Mouse (Mus musculus) myocyte (in vitro differentiated cells): ENCODE measurements around the gene Pakap. TPM values are rescaled to one million over a fixed set of nuclear protein-coding genes. Genes with fewer than 3 reads are reported as not detected.
A peak's percentile ranks its signal among the peaks of the same experiment; 100 is the strongest.

Experiments used
- H3K27me3 ChIP-seq: one replicate; pipeline ENCODE4 v1.6.1; 2011; ENCODE audit not compliant: control insufficient read depth, insufficient read depth, insufficient read length
- H3K36me3 ChIP-seq: one replicate; pipeline ENCODE4 v1.6.1; 2011; ENCODE audit not compliant: control insufficient read depth, insufficient read depth
- H3K4me2 ChIP-seq: one replicate; pipeline ENCODE4 v1.6.1; 2011; ENCODE audit warnings: low read depth, control low read depth
- H3K4me3 ChIP-seq: one replicate; pipeline ENCODE4 v1.5.1; 2011; ENCODE audit warnings: mild to moderate bottlenecking, control low read depth, moderate library complexity
- H3K79me2 ChIP-seq: one replicate; pipeline ENCODE4 v1.6.1; 2011; ENCODE audit not compliant: control insufficient read depth, insufficient read depth
- H3ac ChIP-seq: one replicate; pipeline ENCODE4 v1.6.1; 2011; ENCODE audit not compliant: control insufficient read depth, insufficient read length
- CEBPB ChIP-seq: IDR thresholded peaks from 2 replicates; pipeline ENCODE4 v1.6.1; 2011; ENCODE audit warnings: mild to moderate bottlenecking, moderate library complexity; ENCODE audit not compliant: poor library complexity, insufficient read depth, severe bottlenecking
- E2F4 ChIP-seq: IDR thresholded peaks from one replicate; pipeline ENCODE4 v1.6.1; 2011; ENCODE audit warnings: mild to moderate bottlenecking, control low read depth, moderate library complexity; ENCODE audit not compliant: insufficient read depth
- MAX ChIP-seq: IDR thresholded peaks from one replicate; pipeline ENCODE4 v1.6.1; 2011; ENCODE audit warnings: low read depth, mild to moderate bottlenecking, control low read depth
- MYOD1 ChIP-seq, 3 experiments: IDR thresholded peaks; one replicate each; pipeline ENCODE4 v1.6.1; 2011; ENCODE audit warnings: control low read depth in 2 of 3, low read depth in 2 of 3, mild to moderate bottlenecking in 2 of 3, moderate library complexity in 1 of 3; ENCODE audit not compliant: insufficient read length in 2 of 3, control insufficient read depth in 1 of 3
- MYOG ChIP-seq, 3 experiments: IDR thresholded peaks; one replicate each; pipeline ENCODE4 v1.6.1; 2011; ENCODE audit warnings: control low read depth in 2 of 3, low read depth in 2 of 3, mild to moderate bottlenecking in 2 of 3; ENCODE audit not compliant: insufficient read length in 2 of 3, control insufficient read depth in 1 of 3, insufficient read depth in 1 of 3
- POLR2A ChIP-seq: IDR thresholded peaks from one replicate; pipeline ENCODE4 v1.6.1; 2011; ENCODE audit warnings: low read depth, mild to moderate bottlenecking, control low read depth, moderate library complexity; ENCODE audit not compliant: insufficient read length
- POLR2AphosphoS2 ChIP-seq: IDR thresholded peaks from one replicate; pipeline ENCODE4 v1.6.1; 2011; ENCODE audit warnings: low read depth, control low read depth; ENCODE audit not compliant: insufficient read length
- REST ChIP-seq: IDR thresholded peaks from one replicate; pipeline ENCODE4 v1.6.1; 2011; ENCODE audit warnings: mild to moderate bottlenecking, control low read depth, moderate library complexity; ENCODE audit not compliant: insufficient read depth, insufficient read length
- SRF ChIP-seq: IDR thresholded peaks from one replicate; pipeline ENCODE4 v1.6.1; 2011; ENCODE audit warnings: low read depth; ENCODE audit not compliant: control insufficient read depth, insufficient read length
- TCF12 ChIP-seq: IDR thresholded peaks from one replicate; pipeline ENCODE4 v1.6.1; 2011; ENCODE audit warnings: mild to moderate bottlenecking, control low read depth; ENCODE audit not compliant: poor library complexity, insufficient read depth, severe bottlenecking
- TCF3 ChIP-seq: IDR thresholded peaks from one replicate; pipeline ENCODE4 v1.6.1; 2011; ENCODE audit warnings: low read depth, control low read depth; ENCODE audit not compliant: insufficient read length
- USF1 ChIP-seq: IDR thresholded peaks from one replicate; pipeline ENCODE4 v1.6.1; 2011; ENCODE audit warnings: low read depth, mild to moderate bottlenecking, control low read depth, moderate library complexity
- polyA plus RNA-seq: library from polyadenylated mRNA; unstranded; fragments of >200 nt; fragmentation: generic; extraction: Trizol; gene quantifications from one replicate; pipeline ENCODE4 v1.2.1, GENCODE M21; 2012; ENCODE audit warnings: missing spikeins

Gene Pakap
- polyA plus RNA-seq, 1 experiment, result 6.5 TPM

DNA sequence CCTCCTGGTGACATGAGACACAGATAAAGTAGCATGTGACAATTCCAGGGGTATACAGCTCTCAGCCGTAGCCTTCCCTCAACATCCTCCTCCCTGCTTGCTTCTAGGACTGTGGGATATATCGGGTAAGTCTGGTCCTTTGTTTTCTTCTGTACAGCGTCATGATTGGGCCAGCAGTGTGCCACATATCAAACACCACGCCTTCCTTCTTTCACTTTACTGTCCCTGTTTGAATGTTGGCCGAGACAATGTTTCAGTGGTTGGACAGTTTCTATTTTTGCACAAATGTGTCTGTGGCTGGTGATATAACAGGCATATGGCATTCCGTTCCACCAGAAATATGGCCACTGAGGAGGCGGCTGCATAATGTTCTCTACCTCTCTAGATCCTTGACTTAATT lies 54.8 kb downstream of the Pakap start:
- Histone ChIP-seq H3K36me3 (peaks cover 12% of the 10 kb centered on the region), H3K4me2 (peak overlapping the region; percentile 54), H3K27me3 (no peaks in the 10 kb centered on the region), H3K79me2 (peaks cover 94% of the 10 kb centered on the region), H3ac (no peak overlapping the region), H3K4me3 (no peak overlapping the region)
- no peak for TF ChIP-seq SRF
- TF ChIP-seq REST, result no peak
- no peak for TF ChIP-seq MYOD1 (IDR thresholded peaks at IDR 0.05; ENCODE audit: control insufficient read depth in 1 of 3, insufficient read length in 2 of 3, low read depth in 2 of 3)
- TF ChIP-seq TCF12, result no peak
- no peak for TF ChIP-seq POLR2A
- TF ChIP-seq TCF3, result no peak
- no peak for TF ChIP-seq POLR2AphosphoS2
- TF ChIP-seq USF1, result no peak
- TF ChIP-seq E2F4, result no peak
- TF ChIP-seq MYOG (IDR thresholded peaks at IDR 0.05; ENCODE audit: control insufficient read depth in 1 of 3, insufficient read depth in 1 of 3, insufficient read length in 2 of 3, low read depth in 2 of 3), result no peak
- TF ChIP-seq CEBPB, result no peak
- TF ChIP-seq MAX, result no peak

DNA sequence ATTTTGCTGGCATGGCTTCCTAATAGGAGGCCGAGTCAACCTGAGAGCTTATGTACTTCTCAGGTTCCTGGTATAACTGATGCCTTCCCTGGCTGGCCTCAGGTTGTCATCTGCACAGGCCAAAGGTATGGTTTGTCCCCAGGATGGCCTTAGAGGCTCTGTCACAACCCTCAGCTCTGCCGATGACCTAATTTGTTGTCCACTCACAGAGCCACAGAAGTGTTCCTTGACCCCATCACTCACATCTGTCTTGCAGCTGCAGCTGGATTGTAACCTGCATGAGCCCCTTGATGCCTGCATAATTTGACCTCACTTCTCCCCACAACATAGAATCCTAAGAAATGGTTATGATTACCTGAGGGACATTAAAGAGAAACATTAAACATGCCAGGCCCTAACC lies 56.8 kb downstream of the Pakap start:
- Histone ChIP-seq H3K27me3 (no peaks in the 10 kb centered on the region), H3K4me3 (no peak overlapping the region), H3K4me2 (no peak overlapping the region), H3K36me3 (peaks cover 12% of the 10 kb centered on the region), H3K79me2 (peaks cover 93% of the 10 kb centered on the region), H3ac (no peak overlapping the region)
- TF ChIP-seq MAX (no peak), USF1 (no peak), MYOG (IDR thresholded peaks at IDR 0.05; ENCODE audit: control insufficient read depth in 1 of 3, insufficient read depth in 1 of 3, insufficient read length in 2 of 3, low read depth in 2 of 3) (no peak), REST (no peak), SRF (no peak), POLR2AphosphoS2 (no peak), E2F4 (no peak), CEBPB (no peak), MYOD1 (IDR thresholded peaks at IDR 0.05; ENCODE audit: control insufficient read depth in 1 of 3, insufficient read length in 2 of 3, low read depth in 2 of 3) (no peak), TCF12 (no peak), POLR2A (no peak), TCF3 (no peak)

DNA sequence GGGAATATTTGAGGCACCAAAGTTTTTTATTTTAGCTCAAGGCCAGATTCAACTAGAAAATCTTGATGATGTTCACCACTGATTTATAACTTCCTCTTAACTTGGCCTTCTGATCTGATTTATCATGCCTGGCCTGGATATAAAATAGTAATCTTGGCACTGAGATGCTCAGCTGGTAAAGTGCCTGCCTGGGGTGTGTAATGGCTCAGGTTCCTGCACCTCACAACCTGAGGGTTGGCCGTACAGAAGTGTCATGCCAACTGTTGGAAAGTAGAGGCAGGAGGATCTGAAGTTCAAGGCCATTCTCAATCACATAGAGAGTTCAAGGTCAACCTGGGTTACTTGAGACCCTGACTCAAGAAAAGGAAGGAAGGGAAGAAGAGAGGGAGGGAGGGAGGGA lies 57.3 kb downstream of the Pakap start:
- Histone ChIP-seq H3K79me2 (peaks cover 93% of the 10 kb centered on the region), H3K27me3 (no peaks in the 10 kb centered on the region), H3K36me3 (peaks cover 7% of the 10 kb centered on the region), H3K4me2 (no peak overlapping the region), H3K4me3 (no peak overlapping the region), H3ac (no peak overlapping the region)
- TF ChIP-seq SRF (no peak), REST (no peak), TCF3 (no peak), MYOD1 (IDR thresholded peaks at IDR 0.05; ENCODE audit: control insufficient read depth in 1 of 3, insufficient read length in 2 of 3, low read depth in 2 of 3) (no peak), E2F4 (no peak), MYOG (IDR thresholded peaks at IDR 0.05; ENCODE audit: control insufficient read depth in 1 of 3, insufficient read depth in 1 of 3, insufficient read length in 2 of 3, low read depth in 2 of 3) (no peak), TCF12 (no peak), MAX (no peak), CEBPB (no peak), POLR2AphosphoS2 (no peak), USF1 (no peak), POLR2A (no peak)

DNA sequence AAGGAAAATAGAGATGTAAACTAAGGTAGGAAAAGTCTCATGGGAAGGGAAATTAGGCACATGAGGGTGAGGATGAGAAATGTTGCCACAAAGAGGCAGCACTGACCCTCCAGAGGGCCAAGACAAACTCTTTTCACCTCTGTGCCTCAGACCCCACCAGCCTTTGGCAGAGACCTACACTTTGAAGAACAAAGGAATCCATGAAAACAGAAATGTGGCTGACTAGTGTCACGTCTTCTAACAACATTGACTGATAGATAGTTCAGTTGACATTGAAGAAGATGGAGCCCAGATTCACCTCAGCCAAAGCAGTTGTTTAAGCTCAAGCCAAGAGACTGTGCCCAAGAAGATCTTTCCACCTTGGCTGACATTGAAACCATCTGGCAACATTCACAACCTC lies 57.8 kb downstream of the Pakap start:
- Histone ChIP-seq H3ac (no peak overlapping the region), H3K27me3 (no peaks in the 10 kb centered on the region), H3K4me2 (no peak overlapping the region), H3K79me2 (peaks cover 93% of the 10 kb centered on the region), H3K36me3 (peaks cover 4% of the 10 kb centered on the region), H3K4me3 (no peak overlapping the region)
- TF ChIP-seq TCF3, result no peak
- no peak for TF ChIP-seq MYOG (IDR thresholded peaks at IDR 0.05; ENCODE audit: control insufficient read depth in 1 of 3, insufficient read depth in 1 of 3, insufficient read length in 2 of 3, low read depth in 2 of 3)
- TF ChIP-seq POLR2AphosphoS2, result no peak
- no peak for TF ChIP-seq SRF
- TF ChIP-seq REST, result no peak
- no peak for TF ChIP-seq POLR2A
- no peak for TF ChIP-seq USF1
- no peak for TF ChIP-seq MAX
- no peak for TF ChIP-seq MYOD1 (IDR thresholded peaks at IDR 0.05; ENCODE audit: control insufficient read depth in 1 of 3, insufficient read length in 2 of 3, low read depth in 2 of 3)
- TF ChIP-seq TCF12, result no peak
- no peak for TF ChIP-seq E2F4
- TF ChIP-seq CEBPB, result no peak
